Mouse (Mus musculus) urinary bladder, postnatal 10 days (tissue): ENCODE results near the gene Clec5a.
"Not testable (repeated sequence)": the region's sequence is repeated elsewhere in the genome, so short reads cannot be mapped to it uniquely, and the experiment has no call there.

Source experiments
- DNase-seq: peaks from one replicate; pipeline ENCODE4 v3.0.0; 2022; ENCODE audit warnings: low spot score

Gene Clec5a

DNA sequence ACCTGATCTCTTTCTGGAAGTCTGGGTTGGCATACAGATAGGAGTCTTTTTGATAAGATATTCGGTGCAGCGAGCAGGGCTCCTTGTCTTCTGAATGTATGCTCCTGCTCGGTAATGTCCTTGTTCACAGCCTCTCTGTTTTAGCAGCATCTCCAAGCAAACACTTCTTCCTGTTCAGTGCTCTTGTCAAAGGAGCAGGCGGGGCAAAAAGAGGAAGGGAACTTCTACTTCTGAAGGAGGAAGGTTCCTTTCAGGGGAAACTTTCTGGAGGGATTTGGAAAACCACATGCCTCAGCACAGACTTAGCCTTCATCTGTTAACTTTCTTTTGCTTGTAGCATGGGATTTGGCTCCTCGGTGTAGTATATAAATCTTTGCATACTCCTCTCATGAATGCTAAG, at the start of gene Clec5a:
Gene Clec5a (minus strand): TSS at position 177 of the 400 bp plus-strand sequence.
- no peak for DNase-seq

DNA sequence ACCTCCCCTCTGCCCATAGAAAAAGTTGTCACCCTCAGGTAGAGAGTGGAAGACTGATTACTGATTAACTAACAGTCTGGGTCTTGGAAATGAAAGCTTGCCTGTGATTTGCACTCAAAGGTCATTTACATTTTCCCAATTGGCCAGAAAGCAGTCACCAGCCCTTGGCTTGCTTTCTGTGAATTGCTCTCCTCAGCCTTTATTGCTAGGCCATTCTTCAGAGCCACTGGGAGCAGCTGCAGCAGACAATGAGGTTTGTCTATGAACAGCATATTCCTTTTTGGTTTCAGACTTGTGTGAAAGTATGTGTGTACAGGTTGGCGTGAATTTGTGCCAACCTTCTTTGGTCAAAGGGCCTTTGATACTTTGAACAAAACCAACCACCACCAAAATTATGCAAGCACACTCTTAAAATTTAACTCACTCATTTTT, 49.0 kb upstream of the Clec5a start:
- no peak for DNase-seq

DNA sequence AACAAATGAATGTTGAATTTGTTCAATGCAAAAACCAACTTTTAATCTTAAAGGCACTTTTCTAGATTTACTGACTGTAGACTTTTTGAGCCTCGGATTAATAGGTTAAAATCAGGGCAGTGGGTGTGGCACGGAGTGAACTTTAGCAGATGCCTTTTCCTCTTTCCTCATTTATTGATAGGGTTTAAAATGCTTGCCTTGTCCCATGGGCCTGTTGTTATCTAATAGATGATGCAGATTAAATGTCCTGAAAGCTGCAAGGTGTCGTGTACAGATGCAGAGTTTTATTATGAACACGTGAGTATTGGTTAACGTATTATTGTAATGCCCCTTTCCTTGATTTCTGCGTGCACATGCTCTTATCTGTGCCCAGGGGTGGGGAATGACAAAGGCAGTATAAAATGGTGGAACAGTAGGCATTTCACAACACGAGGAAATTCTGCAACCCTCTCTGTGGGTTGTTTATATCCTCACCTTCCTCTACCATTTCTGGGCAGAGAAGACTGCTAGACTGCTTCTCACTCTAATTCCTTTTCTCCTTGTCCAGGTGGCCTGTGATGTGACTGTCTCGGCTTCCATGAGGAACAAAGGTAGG, 42.9 kb upstream of the Clec5a start, which contains the start of gene Mgam:
Gene Mgam (plus strand): TSS at position 426 of the 595 bp plus-strand sequence.
- no peak for DNase-seq

DNA sequence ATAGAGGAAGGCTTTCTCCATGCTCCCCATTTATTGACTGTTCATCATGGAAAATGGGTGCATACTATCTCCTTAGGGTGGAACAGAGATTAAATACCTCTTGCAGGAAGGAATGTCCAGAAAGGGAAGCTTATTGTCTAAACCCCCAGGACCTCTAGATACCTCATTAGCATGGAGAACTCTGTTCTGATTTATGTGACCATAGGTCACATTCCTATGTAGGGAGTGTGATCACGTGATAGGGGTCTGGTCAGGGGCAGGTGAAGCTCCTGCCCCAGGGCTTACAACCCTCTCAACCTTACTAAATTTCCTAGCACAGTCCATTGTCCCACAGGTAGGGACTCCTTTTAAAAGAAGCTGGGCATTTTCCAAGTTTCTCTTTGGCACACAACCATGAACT, 40.5 kb upstream of the Clec5a start:
- DNase-seq, result no peak

DNA sequence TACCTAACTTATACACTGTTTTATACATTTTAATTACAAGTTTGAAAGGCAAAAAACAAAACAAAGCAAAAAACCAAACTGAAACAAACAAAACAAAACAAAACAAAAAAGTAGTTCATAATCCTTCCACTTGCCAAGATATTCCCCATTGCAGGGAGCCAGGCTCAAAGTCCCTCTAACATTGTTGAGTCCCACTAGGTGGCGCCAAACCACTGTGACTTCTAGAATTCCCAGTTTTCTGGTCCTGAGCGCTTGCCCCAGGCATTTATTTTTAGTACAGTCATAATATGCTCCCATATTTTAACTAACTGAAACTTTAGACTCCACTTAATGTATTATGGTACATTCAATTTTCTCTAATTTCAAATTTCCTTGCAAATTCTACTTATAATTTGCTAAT, 32.3 kb upstream of the Clec5a start:
- DNase-seq, result peak; percentile 17

DNA sequence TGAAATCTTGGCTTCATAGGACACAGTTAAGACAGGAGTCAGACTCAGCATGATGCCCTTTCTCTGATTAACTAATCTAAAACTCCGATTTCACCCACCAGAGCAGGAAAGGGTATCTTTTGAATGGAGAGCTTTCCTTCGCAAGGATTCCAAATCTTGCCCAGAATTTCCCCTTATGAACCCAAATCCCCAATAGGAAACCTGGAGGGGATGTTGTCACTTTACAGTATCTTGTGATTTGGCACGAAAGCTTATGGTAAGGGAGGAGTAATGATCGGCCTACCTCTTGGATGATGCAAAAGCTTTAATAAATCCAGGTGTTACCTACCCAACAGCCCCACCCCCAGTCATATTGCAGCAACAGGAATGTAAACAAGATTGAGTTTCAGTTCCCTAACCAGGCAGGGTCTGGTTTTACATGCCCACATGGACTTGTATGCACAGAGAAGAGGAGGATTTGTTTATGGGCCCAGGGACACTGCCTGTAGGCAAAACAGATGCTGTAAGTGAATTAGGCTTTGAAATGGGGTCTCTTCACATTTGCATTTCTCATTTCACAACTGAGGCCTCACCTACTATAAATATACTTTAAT, 27.7 kb upstream of the Clec5a start, which contains the start of gene Tas2r138:
Gene Tas2r138 (minus strand): TSS at position 51 of the 593 bp plus-strand sequence.
- no peak for DNase-seq

DNA sequence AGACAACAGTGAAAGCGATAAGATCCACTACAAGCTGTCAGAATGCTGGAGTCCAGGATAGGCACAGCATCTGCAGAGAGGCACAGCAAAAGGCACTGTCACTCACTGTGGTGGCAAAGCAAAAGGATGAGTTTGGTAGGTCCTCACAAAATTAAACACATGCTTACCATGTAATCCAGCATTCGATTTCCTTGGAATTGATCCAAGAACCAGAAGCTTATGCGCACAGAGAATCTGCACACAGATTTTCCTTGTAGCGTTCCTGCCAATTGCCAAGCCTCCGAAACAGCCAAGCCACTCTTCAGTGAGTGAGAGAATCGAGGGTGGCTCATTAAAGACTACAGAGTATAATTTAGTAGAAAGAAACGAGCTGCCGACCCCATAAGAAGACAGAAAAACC, 24.6 kb upstream of the Clec5a start:
- DNase-seq, result no peak

DNA sequence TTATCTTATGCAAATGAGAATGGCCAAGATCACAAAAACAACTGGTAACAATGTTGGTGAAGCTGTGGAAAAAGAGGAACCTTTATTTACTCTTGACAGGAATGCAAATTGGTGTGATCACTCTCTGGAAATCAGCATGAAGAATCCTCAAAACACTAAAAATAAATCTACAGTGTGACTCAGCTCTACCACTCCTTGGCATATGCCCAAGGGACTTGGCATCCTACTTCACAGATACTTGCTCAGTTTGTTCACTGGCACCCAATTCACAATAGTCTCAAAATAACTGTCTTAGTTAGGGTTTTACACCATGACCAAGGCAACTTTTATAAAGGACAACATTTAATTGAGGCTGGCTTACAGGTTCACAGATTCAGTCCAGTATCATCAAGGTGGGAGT, 21.8 kb upstream of the Clec5a start:
- DNase-seq, result no peak

DNA sequence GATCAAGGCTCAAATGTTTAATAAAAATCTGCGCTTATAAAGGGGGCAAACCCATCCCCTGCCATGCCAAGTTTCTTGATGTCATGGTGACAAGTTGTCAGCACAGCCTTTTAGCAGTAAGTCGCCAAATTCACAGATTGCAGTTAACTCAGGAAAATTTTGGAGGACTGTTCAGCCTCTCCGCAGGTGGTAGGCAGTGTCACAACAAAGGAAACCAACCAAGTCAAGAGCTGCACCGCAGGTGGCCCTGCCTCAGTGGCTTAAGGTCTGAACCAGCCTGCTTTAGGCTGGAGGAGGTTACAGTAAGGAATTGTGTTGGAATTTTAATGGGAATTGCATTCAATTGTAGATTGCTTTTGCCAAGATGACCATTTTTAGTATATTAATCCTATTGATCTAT, 12.9 kb upstream of the Clec5a start:
- not testable (repeated sequence) for DNase-seq

DNA sequence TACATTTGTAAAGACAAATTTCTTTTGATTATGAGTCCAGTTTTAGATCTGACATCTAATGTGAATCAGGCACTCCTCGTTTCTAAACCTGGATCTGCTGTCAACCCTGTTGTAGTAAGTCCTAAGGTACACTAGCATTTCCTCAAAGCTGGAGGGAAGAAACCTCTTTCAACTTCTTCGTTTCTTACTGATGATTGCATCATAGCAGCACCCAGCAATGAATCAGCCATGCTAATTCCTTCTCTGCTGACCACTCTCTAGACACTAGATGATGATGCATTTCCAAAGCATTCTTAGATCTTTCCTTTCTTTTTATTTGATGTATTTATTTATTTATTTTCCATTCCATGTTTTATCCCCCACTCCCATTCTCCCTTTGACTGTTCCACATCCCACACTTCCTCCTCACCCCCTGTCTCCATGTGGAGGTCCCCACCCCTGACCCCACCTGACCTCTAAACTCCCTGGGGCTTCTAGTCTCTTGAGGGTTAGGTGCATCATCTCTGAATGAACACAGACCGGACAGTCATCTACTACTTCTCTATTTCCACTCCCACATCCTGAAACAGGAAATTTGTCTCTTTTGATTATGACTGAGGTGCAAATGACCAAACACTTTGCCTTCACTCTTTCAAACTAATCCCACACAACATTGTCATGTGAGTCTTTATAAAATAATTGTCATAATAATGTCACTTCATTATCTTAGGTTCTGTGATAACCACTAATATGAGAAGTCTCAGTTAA, 9.4 kb upstream of the Clec5a start:
- DNase-seq, result no peak

DNA sequence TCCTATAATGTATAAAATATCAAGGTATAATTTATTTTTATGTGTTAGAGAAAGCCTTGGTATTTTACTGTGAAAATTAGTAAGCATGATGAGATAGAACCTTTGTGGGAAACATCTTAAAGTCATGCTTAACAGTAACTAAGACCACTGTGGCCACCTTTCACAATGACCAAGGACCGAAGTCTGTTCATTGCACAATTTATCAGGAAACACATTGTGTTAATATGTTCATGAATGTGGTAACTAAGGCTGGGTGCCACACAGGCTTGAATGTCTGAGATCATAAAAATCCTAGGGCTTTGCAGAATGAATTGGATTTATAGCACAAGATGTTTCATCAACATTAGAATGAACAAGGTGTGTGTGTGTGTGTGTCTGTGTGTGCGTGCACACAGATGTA, 2.7 kb upstream of the Clec5a start:
- no peak for DNase-seq

DNA sequence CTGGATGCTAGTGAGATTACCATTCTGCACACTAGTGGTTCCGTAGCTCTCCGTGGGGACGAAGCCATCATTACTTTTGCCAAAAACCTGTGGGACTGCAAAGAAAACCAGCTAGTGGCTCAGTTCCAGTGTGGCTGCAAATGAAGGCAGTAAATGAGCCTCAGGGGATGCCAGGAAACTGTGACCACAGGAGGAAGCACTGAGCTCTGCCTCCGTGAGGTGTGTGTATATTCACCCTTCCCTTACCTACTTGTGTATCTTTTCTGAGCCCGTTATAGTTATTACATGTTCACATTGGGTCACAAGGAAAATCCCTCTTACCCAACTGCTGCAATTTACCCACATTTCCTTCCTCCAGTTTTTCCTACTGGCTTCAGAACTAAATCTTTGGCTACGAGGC, 1.3 kb downstream of the Clec5a start:
- DNase-seq, result no peak

DNA sequence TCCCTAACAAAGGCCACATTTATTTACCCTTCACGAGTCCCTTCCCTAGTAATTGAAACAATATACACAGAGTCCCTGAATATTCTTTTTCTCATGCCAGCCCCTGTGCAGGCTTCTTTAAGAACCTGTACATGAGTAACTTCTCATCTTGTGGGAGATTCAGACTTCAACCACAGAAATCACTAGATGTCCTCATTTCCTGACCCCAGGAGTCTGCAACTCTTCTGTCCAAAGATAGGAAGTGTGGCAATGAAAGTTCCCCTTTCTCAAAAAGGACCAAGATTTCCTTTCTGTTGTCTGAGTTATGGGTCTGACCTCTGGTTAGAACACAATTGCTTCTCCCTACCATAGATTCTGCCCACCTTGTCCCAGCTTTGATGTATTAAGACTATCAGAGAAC, 9.3 kb downstream of the Clec5a start:
- no peak for DNase-seq

DNA sequence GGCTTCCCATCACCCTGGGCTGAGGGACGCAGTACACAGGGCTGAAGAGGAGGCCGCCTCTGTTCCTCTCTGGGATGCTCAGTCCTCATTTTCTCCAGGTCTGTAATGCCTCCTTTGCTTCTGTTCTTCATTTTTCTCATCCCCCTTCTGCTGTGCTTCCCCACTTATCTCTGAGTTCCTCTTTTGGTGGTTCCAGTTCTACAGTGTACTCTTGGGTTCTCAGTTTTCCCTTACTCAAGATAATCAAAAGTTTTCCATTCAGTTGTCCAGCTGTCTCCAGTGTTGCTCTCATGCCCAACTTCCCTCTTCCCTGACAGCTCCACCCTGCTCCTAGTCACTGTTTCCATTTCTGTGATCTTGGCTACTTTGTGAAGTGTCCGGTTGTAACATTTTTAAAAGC, 12.0 kb downstream of the Clec5a start:
- DNase-seq, result no peak

DNA sequence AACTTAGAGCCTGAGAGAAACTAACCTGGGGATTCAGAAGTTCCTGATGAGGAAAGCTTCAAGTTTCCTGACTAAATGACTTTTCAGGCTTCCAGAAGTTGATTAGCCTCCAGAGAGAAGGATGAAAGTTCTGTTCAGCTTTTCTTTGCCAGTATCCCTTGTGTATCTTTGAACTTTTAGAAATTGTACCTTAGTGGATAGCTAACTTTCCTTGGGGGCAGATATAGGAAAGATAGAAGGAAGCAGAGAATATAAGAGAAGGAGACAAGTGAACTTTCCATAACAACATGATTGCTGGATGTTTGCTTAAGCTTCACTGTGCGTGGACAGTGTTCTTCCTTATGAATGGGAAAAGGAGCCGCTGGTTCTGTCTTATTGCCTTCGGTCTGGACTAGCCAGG, 16.4 kb downstream of the Clec5a start, which contains the start of gene Olfr460:
Gene Olfr460 (plus strand): TSS at position 301 of the 400 bp plus-strand sequence.
- no peak for DNase-seq

DNA sequence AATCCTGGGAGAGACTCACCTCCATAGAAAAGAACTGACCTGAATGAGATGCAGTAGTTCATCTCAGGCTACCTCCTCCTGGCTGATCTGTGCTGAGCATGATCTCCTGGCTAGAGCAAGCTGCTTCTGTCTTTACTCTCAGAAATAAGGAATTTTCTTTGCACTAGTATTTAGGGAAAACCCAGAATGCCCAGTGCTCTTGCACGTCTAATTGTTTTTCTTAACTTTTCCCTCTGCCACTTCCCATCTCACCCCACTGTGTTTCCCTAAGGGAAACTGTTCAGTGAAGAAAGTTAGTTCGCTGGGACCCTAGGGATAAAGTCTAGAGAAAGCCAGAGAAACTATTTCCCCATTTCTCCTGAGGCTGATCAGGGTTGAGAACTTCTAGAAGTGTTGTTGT, 30.7 kb downstream of the Clec5a start, which contains the start of gene Olfr461:
Gene Olfr461 (minus strand): TSS at position 101 of the 400 bp plus-strand sequence.
- no peak for DNase-seq

DNA sequence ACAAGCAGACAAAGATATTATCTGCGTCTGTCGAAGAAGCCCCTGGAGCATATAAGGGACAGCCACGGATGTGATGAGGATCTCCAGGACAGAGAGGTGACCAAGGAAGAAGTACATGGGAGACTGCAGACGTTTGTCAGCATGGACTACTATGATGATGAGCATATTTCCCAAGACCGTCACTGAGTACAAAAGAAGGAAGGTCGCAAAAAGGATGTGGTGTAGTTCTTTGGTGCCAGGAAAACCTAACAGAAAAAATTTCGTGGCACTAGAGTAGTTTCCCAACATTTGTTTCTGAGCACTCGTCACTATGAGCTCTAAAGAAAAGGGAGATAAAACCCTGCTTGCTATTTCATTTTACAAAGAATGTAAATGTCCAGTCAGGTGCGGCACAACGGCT, 40.9 kb downstream of the Clec5a start:
- DNase-seq, result no peak
